Comparison of ENCODE assay signal across 8 mouse cellular contexts in genomic region chr9:30920736-30921135, GRCm38 (mm10). TPM values are rescaled to one million over a fixed set of nuclear protein-coding genes. Genes with fewer than 3 reads are reported as not detected.
A peak's percentile ranks its signal among the peaks of the same experiment; 100 is the strongest.
DNase-seq lines count a peak whose midpoint lies in the region; ATAC-seq and TF ChIP-seq lines count a peak whose summit lies in the region.

No protein-coding gene starts in this region.

- TF ChIP-seq EP300 in ES-Bruce4 (IDR thresholded peaks at IDR 0.05; ENCODE audit: insufficient read depth, low read depth, low read length), result no peak
- TF ChIP-seq EP300 in lung, postnatal 0 days (IDR thresholded peaks at IDR 0.05), result no peak

- no peak overlapping the region for H3K4me3 ChIP-seq in cerebellum, adult 2 months (replicated peaks; ENCODE audit: insufficient read depth, low read depth, low read length)
- H3K4me3 ChIP-seq in ES-Bruce4 (ENCODE audit: low read depth, low read length), result no peak overlapping the region
- peak overlapping the region; percentile 54; the same call in 1 of the 2 replicates for H3K4me3 ChIP-seq in forebrain, postnatal 0 days (ENCODE audit: low read depth, low read length)
- H3K4me3 ChIP-seq in hindbrain, embryonic 15.5 days, result peak overlapping the region; percentile 68
- peak overlapping the region; percentile 52 for H3K4me3 ChIP-seq in lung, postnatal 0 days (ENCODE audit: low read depth, low read length)

- 0 out of 2 replicates have a peak overlapping the region, but pooled peaks have one; percentile 23 for H3K27ac ChIP-seq in cerebellum, adult 2 months (ENCODE audit: insufficient read depth, low read length)
- H3K27ac ChIP-seq in ES-Bruce4 (ENCODE audit: insufficient read depth, low read length), result no peak overlapping the region
- H3K27ac ChIP-seq in forebrain, postnatal 0 days (ENCODE audit: low read depth, low read length), result no peak overlapping the region
- H3K27ac ChIP-seq in hindbrain, embryonic 15.5 days (replicated peaks), result no peak overlapping the region
- H3K27ac ChIP-seq in lung, postnatal 0 days (ENCODE audit: low read length), result no peak overlapping the region

- peak overlapping the region; percentile 93 for H3K4me2 ChIP-seq in forebrain, postnatal 0 days (ENCODE audit: low read depth)
- H3K4me2 ChIP-seq in hindbrain, embryonic 15.5 days, result peak overlapping the region; percentile 97
- peak overlapping the region; percentile 61 for H3K4me2 ChIP-seq in lung, postnatal 0 days (replicated peaks; ENCODE audit: low read depth, low read length)

- WGBS in cerebellum, adult 2 months, result 39% methylated on average over 6 of the region's 6 CpGs
- WGBS in forebrain, postnatal 0 days, result 32% methylated on average over 6 of the region's 6 CpGs
- WGBS in hindbrain, embryonic 15.5 days, result 24% methylated on average over 6 of the region's 6 CpGs
- WGBS in lung, postnatal 0 days, result 22% methylated on average over 6 of the region's 6 CpGs

- peak; percentile 26 to 41 for DNase-seq in cerebellum, adult 2 months
- DNase-seq in forebrain, postnatal 0 days, result peak; percentile 43
- DNase-seq in lung, postnatal 0 days (ENCODE audit: low spot score), result peak; percentile 71
- no peak for DNase-seq in thymus, postnatal 14 days
- no peak for DNase-seq in spleen, adult 12 weeks (ENCODE audit: low spot score)

- H3K4me1 ChIP-seq in cerebellum, adult 2 months (ENCODE audit: control insufficient read depth, insufficient read depth, low read length), result no peaks in the 10 kb centered on the region; the same call in 1 of the 2 replicates
- H3K4me1 ChIP-seq in ES-Bruce4 (ENCODE audit: control insufficient read depth, insufficient read depth, low read length), result no peaks in the 10 kb centered on the region
- no peaks in the 10 kb centered on the region; the same call in 1 of the 2 replicates for H3K4me1 ChIP-seq in forebrain, postnatal 0 days (ENCODE audit: insufficient read depth)
- peaks cover 28% of the 10 kb centered on the region for H3K4me1 ChIP-seq in hindbrain, embryonic 15.5 days (replicated peaks)
- no peaks in the 10 kb centered on the region for H3K4me1 ChIP-seq in lung, postnatal 0 days (ENCODE audit: insufficient read depth, low read depth, low read length)

- H3K9me3 ChIP-seq in ES-Bruce4 (replicated peaks; ENCODE audit: control insufficient read depth, insufficient read depth, low read length, poor library complexity, severe bottlenecking), result no peaks in the 10 kb centered on the region
- H3K9me3 ChIP-seq in forebrain, postnatal 0 days (ENCODE audit: low read length), result no peaks in the 10 kb centered on the region
- H3K9me3 ChIP-seq in hindbrain, embryonic 15.5 days, result no peaks in the 10 kb centered on the region
- H3K9me3 ChIP-seq in lung, postnatal 0 days (ENCODE audit: low read length), result no peaks in the 10 kb centered on the region

- no peaks in the 10 kb centered on the region for H3K36me3 ChIP-seq in ES-Bruce4 (ENCODE audit: control insufficient read depth, insufficient read depth, low read length, poor library complexity, severe bottlenecking)
- H3K36me3 ChIP-seq in forebrain, postnatal 0 days (ENCODE audit: insufficient read depth), result no peaks in the 10 kb centered on the region
- H3K36me3 ChIP-seq in hindbrain, embryonic 15.5 days, result no peaks in the 10 kb centered on the region
- no peaks in the 10 kb centered on the region for H3K36me3 ChIP-seq in lung, postnatal 0 days (ENCODE audit: insufficient read depth, low read length)

- no peak for ATAC-seq in cerebellum, adult (ENCODE audit: insufficient number of reproducible peaks, low FRiP score, low TSS enrichment)
- ATAC-seq in forebrain, postnatal 0 days, result no peak
- no peak for ATAC-seq in hindbrain, embryonic 15.5 days (ENCODE audit: low FRiP score, low read depth)
- ATAC-seq in lung, postnatal 0 days, result peak; percentile 23

- no peak overlapping the region for H3K9ac ChIP-seq in ES-Bruce4 (ENCODE audit: low read depth, poor library complexity, severe bottlenecking)
- no peak overlapping the region for H3K9ac ChIP-seq in forebrain, postnatal 0 days
- H3K9ac ChIP-seq in hindbrain, embryonic 15.5 days, result no peak overlapping the region
- no peak overlapping the region for H3K9ac ChIP-seq in lung, postnatal 0 days (replicated peaks; ENCODE audit: low read depth)

- no peaks in the 10 kb centered on the region for H3K27me3 ChIP-seq in cerebellum, adult 2 months (ENCODE audit: control insufficient read depth, insufficient read depth, low read length)
- peaks cover 3% of the 10 kb centered on the region; the same call in 1 of the 2 replicates for H3K27me3 ChIP-seq in ES-Bruce4 (ENCODE audit: control insufficient read depth, insufficient read depth, low read length, poor library complexity, severe bottlenecking)
- peaks cover 17% of the 10 kb centered on the region for H3K27me3 ChIP-seq in forebrain, postnatal 0 days (ENCODE audit: insufficient read depth, low read length)
- H3K27me3 ChIP-seq in hindbrain, embryonic 15.5 days, result peaks cover 9% of the 10 kb centered on the region; the same call in 1 of the 2 replicates
- H3K27me3 ChIP-seq in lung, postnatal 0 days (replicated peaks; ENCODE audit: insufficient read depth, low read length), result peaks cover 22% of the 10 kb centered on the region; the same call in 1 of the 2 replicates

- peak; percentile 27; the same call in 1 of the 2 replicates for TF ChIP-seq CTCF in cerebellum, adult 2 months (IDR thresholded peaks at IDR 0.05; ENCODE audit: borderline replicate concordance, insufficient read depth, low read depth, low read length)
- peak; percentile 69 for TF ChIP-seq CTCF in ES-Bruce4 (IDR thresholded peaks at IDR 0.05; ENCODE audit: low read depth, low read length)
- TF ChIP-seq CTCF in forebrain, postnatal 0 days (IDR thresholded peaks at IDR 0.05; ENCODE audit: low read depth), result peak; percentile 56
- TF ChIP-seq CTCF in lung, postnatal 0 days (IDR thresholded peaks at IDR 0.05), result peak; percentile 78

- TF ChIP-seq POLR2A in cerebellum, adult 2 months (IDR thresholded peaks at IDR 0.05; ENCODE audit: borderline replicate concordance, insufficient read depth, low read length), result no peak
- no peak for TF ChIP-seq POLR2A in ES-Bruce4 (IDR thresholded peaks at IDR 0.05; ENCODE audit: insufficient read depth, low read length)

RNA-seq across cellular contexts. Expression of gene Adamts15, which starts 1.5 kb away (rescaled TPM):
- polyA plus RNA-seq in cerebellum, adult 2 months (2012; rRNA removed), result 5.6 and 6.4 TPM in 2 replicates
- polyA plus RNA-seq in ES-Bruce4 (2011; ENCODE audit: insufficient read depth, insufficient read length, low read depth, missing spikeins), result 4.6 and 5.0 TPM in 2 replicates
- 5.8 and 10.9 TPM in 2 replicates for total RNA-seq in forebrain, postnatal 0 days (2014; rRNA removed)
- 1.9 and 2.5 TPM in 2 replicates for polyA plus RNA-seq in forebrain, postnatal 0 days (2015; fragmentation: Nextera tagmentation; extraction: Ambion mirVana)
- polyA plus RNA-seq in hindbrain, embryonic 15.5 days (2015; fragmentation: Nextera tagmentation; extraction: Ambion mirVana), result 5.6 and 6.8 TPM in 2 replicates
- polyA plus RNA-seq in lung, postnatal 0 days (2015; fragmentation: Nextera tagmentation; extraction: Ambion mirVana), result 8.7 and 10.2 TPM in 2 replicates

RNA-seq across cellular contexts. Expression of gene Adamts8, which starts 21.6 kb away (rescaled TPM):
- 1.1 and 1.4 TPM in 2 replicates for polyA plus RNA-seq in cerebellum, adult 2 months (2012; rRNA removed)
- 0.22 TPM in 1 of 2 replicates, not detected in the other for polyA plus RNA-seq in ES-Bruce4 (2011; ENCODE audit: insufficient read depth, insufficient read length, low read depth, missing spikeins)
- 2.9 and 3.0 TPM in 2 replicates for total RNA-seq in forebrain, postnatal 0 days (2014; rRNA removed)
- 1.7 and 1.8 TPM in 2 replicates for polyA plus RNA-seq in forebrain, postnatal 0 days (2015; fragmentation: Nextera tagmentation; extraction: Ambion mirVana)
- polyA plus RNA-seq in hindbrain, embryonic 15.5 days (2015; fragmentation: Nextera tagmentation; extraction: Ambion mirVana), result 2.0 and 2.3 TPM in 2 replicates
- polyA plus RNA-seq in lung, postnatal 0 days (2015; fragmentation: Nextera tagmentation; extraction: Ambion mirVana), result 10.5 and 10.7 TPM in 2 replicates

Comparison
In these comparisons a context has a peak if more than half of its experiments do, and no peak if none do; other contexts are left out.
1. DNase-seq: peak in cerebellum, adult 2 months (2 of 2), forebrain, postnatal 0 days (single experiment) and lung, postnatal 0 days (single experiment); none in thymus, postnatal 14 days (single experiment) and spleen, adult 12 weeks (single experiment).
2. H3K4me3 ChIP-seq: peak in forebrain, postnatal 0 days (single experiment), hindbrain, embryonic 15.5 days (single experiment) and lung, postnatal 0 days (single experiment); none in cerebellum, adult 2 months (single experiment) and ES-Bruce4 (single experiment).
3. CTCF ChIP-seq: peak in every context shown above with its lines; median percentile 78 in lung, postnatal 0 days; 69 in ES-Bruce4; 56 in forebrain, postnatal 0 days; 27 in cerebellum, adult 2 months.
4. Peak in every context shown above with its lines, with median percentiles within 50 percentile points of each other: H3K4me2 ChIP-seq.